Mouse (Mus musculus) hindbrain, embryonic 11.5 days (tissue): ENCODE measurements around the gene Gm20388. TPM values are rescaled to one million over a fixed set of nuclear protein-coding genes. Genes with fewer than 3 reads are reported as not detected.

Experiments
- ATAC-seq: fragments of 200-750 bp; cut with Nextera tagmentation; 2 replicates; pipeline ENCODE4 v1.8.0; 2017; ENCODE audit warnings: mild to moderate bottlenecking, moderate TSS enrichment, moderate library complexity; ENCODE audit not compliant: low FRiP score
- DNase-seq: peaks from one replicate; pipeline ENCODE4 v3.0.0-alpha.2; 2015; ENCODE audit warnings: low spot score
- H3K27ac ChIP-seq: fragments of 300-500 bp; sonication (generic); 2 replicates; pipeline ENCODE4 v1.5.1; 2014; ENCODE audit warnings: mild to moderate bottlenecking, low read depth, low read length
- H3K27me3 ChIP-seq: fragments of 300-500 bp; sonication (generic); 2 replicates; pipeline ENCODE4 v1.6.1; 2014; ENCODE audit warnings: mild to moderate bottlenecking, low read length, moderate library complexity, mixed read lengths; ENCODE audit not compliant: control insufficient read depth, insufficient read depth
- H3K36me3 ChIP-seq: fragments of 300-500 bp; sonication (generic); 2 replicates; pipeline ENCODE4 v1.6.1; 2014; ENCODE audit warnings: mild to moderate bottlenecking, low read length, moderate library complexity, mixed read lengths; ENCODE audit not compliant: control insufficient read depth, insufficient read depth
- H3K4me1 ChIP-seq: fragments of 300-500 bp; sonication (generic); replicated peaks from 2 replicates; pipeline ENCODE4 v1.6.1; 2014; ENCODE audit warnings: low read length, mixed read lengths; ENCODE audit not compliant: control insufficient read depth, insufficient read depth
- H3K4me2 ChIP-seq: fragments of 300-500 bp; sonication (generic); replicated peaks from 2 replicates; pipeline ENCODE4 v1.6.1; 2014; ENCODE audit warnings: mild to moderate bottlenecking, low read depth, low read length
- H3K4me3 ChIP-seq: fragments of 300-500 bp; sonication (generic); 2 replicates; pipeline ENCODE4 v1.5.1; 2014; ENCODE audit warnings: low read depth, low read length
- H3K9ac ChIP-seq: fragments of 300-500 bp; sonication (generic); 2 replicates; pipeline ENCODE4 v1.6.1; 2014; ENCODE audit warnings: low read depth, low read length
- H3K9me3 ChIP-seq: fragments of 300-500 bp; sonication (generic); 2 replicates; pipeline ENCODE4 v1.6.1; 2016; ENCODE audit warnings: low read length; ENCODE audit not compliant: control insufficient read depth
- whole genome bisulfite sequencing: fragments of 180-500 bp; shearing (Covaris S2); extraction: QIAGEN DNeasy Blood & Tissue Kit; methylation state at CpG from one replicate; pipeline ENCODE4 v1.1.7; 2014; 5-methylcytosine and 5-hydroxymethylcytosine counted together
- polyA plus RNA-seq: library from polyadenylated mRNA; unstranded; fragments of >200 nt; fragmentation: Nextera tagmentation; extraction: Ambion mirVana; gene quantifications from 2 replicates; pipeline ENCODE4 v1.2.1, GENCODE M21; 2014

Gm20388 gene
- polyA plus RNA-seq, 1 experiment from 2014 or later = 11.8 TPM

DNA sequence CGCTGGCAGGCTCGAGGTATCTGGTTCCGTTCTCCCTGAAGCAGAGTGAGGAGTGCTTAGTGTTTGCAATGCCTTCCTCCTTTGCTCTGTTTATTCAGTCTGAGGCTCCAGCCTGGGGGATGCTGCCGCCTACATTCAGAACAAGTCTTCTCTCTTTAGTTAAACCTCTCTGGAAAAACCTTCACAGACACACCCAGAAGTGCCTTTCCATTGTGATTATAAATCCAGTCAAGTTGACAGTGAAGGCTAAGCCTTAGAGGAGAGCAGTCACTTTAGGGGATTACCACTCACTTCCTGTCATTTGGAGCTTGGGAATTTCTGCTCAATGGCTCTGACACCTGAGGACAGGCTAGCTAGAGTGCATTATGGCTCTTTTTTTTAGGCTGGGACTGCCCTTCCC, 3777.2 kb downstream of the Gm20388 start:
- Histone ChIP-seq H3K27ac (no peak overlapping the region), H3K9me3 (no peaks in the 10 kb centered on the region)

GRCm38 (mm10) chr8:123692165-123692962, 3781.7 kb downstream of the Gm20388 start:
- H3K4me1 ChIP-seq = no peaks in the 10 kb centered on the region
- no peak overlapping the region for H3K4me2 ChIP-seq
- 87% methylated on average over 10 of the region's 10 CpGs for WGBS
- DNase-seq = no peak
- H3K27me3 ChIP-seq = no peaks in the 10 kb centered on the region
- H3K27ac ChIP-seq = no peak overlapping the region
- no peaks in the 10 kb centered on the region for H3K36me3 ChIP-seq
- no peaks in the 10 kb centered on the region for H3K9me3 ChIP-seq
- H3K4me3 ChIP-seq = no peak overlapping the region
- no peak for ATAC-seq
- H3K9ac ChIP-seq = no peak overlapping the region

More for the DNA sequence above, 3777.2 kb downstream of the Gm20388 start:
- Histone ChIP-seq H3K4me3 (no peak overlapping the region), H3K27me3 (no peaks in the 10 kb centered on the region), H3K36me3 (no peaks in the 10 kb centered on the region), H3K4me2 (no peak overlapping the region), H3K4me1 (no peaks in the 10 kb centered on the region), H3K9ac (no peak overlapping the region)
- WGBS = 58% methylated on average over 4 of the region's 4 CpGs
- DNase-seq = no peak
- no peak for ATAC-seq

DNA sequence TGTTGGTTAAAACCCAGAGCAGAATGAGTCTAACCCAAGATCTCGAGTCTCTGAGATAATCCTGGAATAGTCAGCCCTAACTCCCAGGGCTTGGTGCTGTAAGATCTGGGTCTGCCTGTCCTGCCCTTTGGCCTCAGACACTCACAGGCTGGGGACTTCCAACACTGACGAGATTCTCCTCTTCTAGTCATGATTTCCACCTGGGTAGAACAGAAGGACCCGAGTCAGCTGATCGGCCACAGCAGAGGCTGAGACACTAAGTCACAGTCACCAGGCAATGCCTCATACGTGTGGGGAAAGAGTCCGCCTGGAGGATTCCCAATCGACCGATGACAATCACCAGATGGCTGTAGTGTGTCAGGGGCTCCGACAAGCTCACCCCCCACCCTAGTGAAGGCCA, 3785.5 kb downstream of the Gm20388 start:
- Histone ChIP-seq H3K27me3 (no peaks in the 10 kb centered on the region), H3K4me1 (peaks cover 6% of the 10 kb centered on the region), H3K27ac (no peak overlapping the region), H3K36me3 (no peaks in the 10 kb centered on the region), H3K9ac (no peak overlapping the region), H3K9me3 (no peaks in the 10 kb centered on the region), H3K4me3 (no peak overlapping the region), H3K4me2 (no peak overlapping the region)
- ATAC-seq (no peak), DNase-seq (no peak)
- WGBS = 79% methylated on average over 9 of the region's 9 CpGs

- H3K27me3 ChIP-seq = no peaks in the 10 kb centered on the region
- 79% methylated on average over 5 of the region's 5 CpGs for WGBS
- no peak overlapping the region for H3K4me2 ChIP-seq
- H3K9me3 ChIP-seq = no peaks in the 10 kb centered on the region
- no peak overlapping the region for H3K9ac ChIP-seq
- H3K4me3 ChIP-seq = no peak overlapping the region
- H3K4me1 ChIP-seq = peaks cover 6% of the 10 kb centered on the region
- DNase-seq (no peak), ATAC-seq (no peak)
- H3K36me3 ChIP-seq = no peaks in the 10 kb centered on the region
- H3K27ac ChIP-seq = no peak overlapping the region
Measured at GRCm38 (mm10) chr8:123697329-123697728, 3786.7 kb downstream of the Gm20388 start.

GRCm38 (mm10) chr8:123700399-123701070, 3789.9 kb downstream of the Gm20388 start:
- WGBS = 60% methylated on average over 12 of the region's 12 CpGs
- DNase-seq (no peak), ATAC-seq (no peak)
- H3K4me1 ChIP-seq = peaks cover 6% of the 10 kb centered on the region
- no peak overlapping the region for H3K4me2 ChIP-seq
- H3K4me3 ChIP-seq = no peak overlapping the region
- H3K36me3 ChIP-seq = no peaks in the 10 kb centered on the region
- H3K27me3 ChIP-seq = no peaks in the 10 kb centered on the region
- H3K9ac ChIP-seq = no peak overlapping the region
- no peaks in the 10 kb centered on the region for H3K9me3 ChIP-seq
- no peak overlapping the region for H3K27ac ChIP-seq

DNA sequence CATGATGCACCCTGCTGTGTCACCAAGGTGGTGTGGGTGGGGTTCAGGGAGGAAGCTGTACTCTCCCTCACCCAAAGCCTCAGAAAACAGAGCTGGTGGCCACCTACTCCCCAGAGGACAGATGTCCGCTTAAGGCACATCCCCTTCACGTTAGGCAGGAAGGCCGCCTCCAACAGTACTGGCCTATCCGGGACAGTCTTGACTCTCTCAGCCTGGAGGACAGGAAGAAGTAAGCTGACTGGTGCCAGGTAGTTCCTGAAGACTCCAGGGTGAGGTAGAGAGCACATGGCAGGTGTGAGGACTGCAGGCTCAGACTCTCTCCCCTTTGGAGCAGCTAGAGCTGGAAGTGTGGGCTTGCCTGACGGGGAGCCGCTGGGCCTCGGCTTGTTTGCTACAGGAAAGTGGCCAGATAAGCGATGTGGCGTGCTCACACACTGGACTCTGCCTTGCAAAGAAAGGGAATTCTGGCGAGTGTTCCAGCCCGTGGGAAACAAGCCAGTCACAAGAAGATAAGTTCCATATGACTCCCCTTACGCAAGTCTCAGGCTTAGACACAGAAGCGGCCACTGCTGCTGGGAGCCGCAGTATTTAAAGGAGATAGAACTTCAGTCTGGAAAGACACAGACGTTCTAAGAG, 3791.4 kb downstream of the Gm20388 start:
- no peaks in the 10 kb centered on the region for H3K27me3 ChIP-seq
- H3K4me2 ChIP-seq = no peak overlapping the region
- WGBS = 80% methylated on average over 15 of the region's 15 CpGs
- H3K36me3 ChIP-seq = no peaks in the 10 kb centered on the region
- H3K4me3 ChIP-seq = no peak overlapping the region
- no peaks in the 10 kb centered on the region for H3K9me3 ChIP-seq
- peaks cover 6% of the 10 kb centered on the region for H3K4me1 ChIP-seq
- ATAC-seq (no peak), DNase-seq (no peak)
- no peak overlapping the region for H3K9ac ChIP-seq
- H3K27ac ChIP-seq = no peak overlapping the region

- Histone ChIP-seq H3K36me3 (no peaks in the 10 kb centered on the region), H3K4me3 (no peak overlapping the region), H3K27ac (no peak overlapping the region), H3K9ac (no peak overlapping the region), H3K9me3 (no peaks in the 10 kb centered on the region), H3K4me1 (peaks cover 3% of the 10 kb centered on the region), H3K27me3 (no peaks in the 10 kb centered on the region), H3K4me2 (no peak overlapping the region)
- no peak for DNase-seq
- 84% methylated on average over 5 of the region's 5 CpGs for WGBS
- ATAC-seq = no peak
Measured at GRCm38 (mm10) chr8:123705376-123705775, 3794.7 kb downstream of the Gm20388 start.

DNA sequence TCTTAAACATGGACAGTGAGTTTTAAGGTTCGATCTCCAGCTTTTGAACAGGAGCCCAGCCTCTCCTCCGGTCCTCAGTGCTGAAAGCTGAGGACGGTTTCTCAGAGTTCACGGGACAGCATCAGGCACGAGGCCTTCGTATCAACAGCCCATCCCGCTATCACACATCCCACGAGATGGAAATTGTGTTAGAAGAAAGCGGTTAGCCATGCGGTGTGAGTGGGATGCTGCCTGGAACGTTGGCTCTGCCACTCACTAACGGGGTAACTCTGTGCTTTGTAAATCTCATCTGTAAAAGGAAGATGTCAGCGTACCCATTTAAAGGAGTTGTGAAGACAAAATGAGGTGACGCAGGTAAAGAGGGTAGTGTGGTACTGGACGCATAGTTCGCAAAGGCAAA, 3796.5 kb downstream of the Gm20388 start:
- WGBS = 90% methylated on average over 16 of the region's 16 CpGs
- H3K4me3 ChIP-seq = no peak overlapping the region
- no peaks in the 10 kb centered on the region for H3K4me1 ChIP-seq
- no peak for ATAC-seq
- H3K27me3 ChIP-seq = no peaks in the 10 kb centered on the region
- no peak overlapping the region for H3K9ac ChIP-seq
- no peak for DNase-seq
- H3K27ac ChIP-seq = no peak overlapping the region
- H3K9me3 ChIP-seq = no peaks in the 10 kb centered on the region
- H3K4me2 ChIP-seq = no peak overlapping the region
- no peaks in the 10 kb centered on the region for H3K36me3 ChIP-seq
